Mouse (Mus musculus) myocyte (in vitro differentiated cells): Measurements from ENCODE around the gene Unkl. TPM values are rescaled to one million over a fixed set of nuclear protein-coding genes. Genes with fewer than 3 reads are reported as not detected.
"Not testable (repeated sequence)": the region's sequence is repeated elsewhere in the genome, so short reads cannot be mapped to it uniquely, and the experiment has no call there.

ENCODE experiments used
- H3K27me3 ChIP-seq: one replicate; pipeline ENCODE4 v1.6.1; 2011; ENCODE audit not compliant: control insufficient read depth, insufficient read depth, insufficient read length
- H3K36me3 ChIP-seq: one replicate; pipeline ENCODE4 v1.6.1; 2011; ENCODE audit not compliant: control insufficient read depth, insufficient read depth
- H3K4me2 ChIP-seq: one replicate; pipeline ENCODE4 v1.6.1; 2011; ENCODE audit warnings: low read depth, control low read depth
- H3K4me3 ChIP-seq: one replicate; pipeline ENCODE4 v1.5.1; 2011; ENCODE audit warnings: mild to moderate bottlenecking, control low read depth, moderate library complexity
- H3K79me2 ChIP-seq: one replicate; pipeline ENCODE4 v1.6.1; 2011; ENCODE audit not compliant: control insufficient read depth, insufficient read depth
- H3ac ChIP-seq: one replicate; pipeline ENCODE4 v1.6.1; 2011; ENCODE audit not compliant: control insufficient read depth, insufficient read length
- CEBPB ChIP-seq: IDR thresholded peaks from 2 replicates; pipeline ENCODE4 v1.6.1; 2011; ENCODE audit warnings: mild to moderate bottlenecking, moderate library complexity; ENCODE audit not compliant: poor library complexity, insufficient read depth, severe bottlenecking
- E2F4 ChIP-seq: IDR thresholded peaks from one replicate; pipeline ENCODE4 v1.6.1; 2011; ENCODE audit warnings: mild to moderate bottlenecking, control low read depth, moderate library complexity; ENCODE audit not compliant: insufficient read depth
- MAX ChIP-seq: IDR thresholded peaks from one replicate; pipeline ENCODE4 v1.6.1; 2011; ENCODE audit warnings: low read depth, mild to moderate bottlenecking, control low read depth
- MYOD1 ChIP-seq, 3 experiments: IDR thresholded peaks; one replicate each; pipeline ENCODE4 v1.6.1; 2011; ENCODE audit warnings: control low read depth in 2 of 3, low read depth in 2 of 3, mild to moderate bottlenecking in 2 of 3, moderate library complexity in 1 of 3; ENCODE audit not compliant: insufficient read length in 2 of 3, control insufficient read depth in 1 of 3
- MYOG ChIP-seq, 3 experiments: IDR thresholded peaks; one replicate each; pipeline ENCODE4 v1.6.1; 2011; ENCODE audit warnings: control low read depth in 2 of 3, low read depth in 2 of 3, mild to moderate bottlenecking in 2 of 3; ENCODE audit not compliant: insufficient read length in 2 of 3, control insufficient read depth in 1 of 3, insufficient read depth in 1 of 3
- POLR2A ChIP-seq: IDR thresholded peaks from one replicate; pipeline ENCODE4 v1.6.1; 2011; ENCODE audit warnings: low read depth, mild to moderate bottlenecking, control low read depth, moderate library complexity; ENCODE audit not compliant: insufficient read length
- POLR2AphosphoS2 ChIP-seq: IDR thresholded peaks from one replicate; pipeline ENCODE4 v1.6.1; 2011; ENCODE audit warnings: low read depth, control low read depth; ENCODE audit not compliant: insufficient read length
- REST ChIP-seq: IDR thresholded peaks from one replicate; pipeline ENCODE4 v1.6.1; 2011; ENCODE audit warnings: mild to moderate bottlenecking, control low read depth, moderate library complexity; ENCODE audit not compliant: insufficient read depth, insufficient read length
- SRF ChIP-seq: IDR thresholded peaks from one replicate; pipeline ENCODE4 v1.6.1; 2011; ENCODE audit warnings: low read depth; ENCODE audit not compliant: control insufficient read depth, insufficient read length
- TCF12 ChIP-seq: IDR thresholded peaks from one replicate; pipeline ENCODE4 v1.6.1; 2011; ENCODE audit warnings: mild to moderate bottlenecking, control low read depth; ENCODE audit not compliant: poor library complexity, insufficient read depth, severe bottlenecking
- TCF3 ChIP-seq: IDR thresholded peaks from one replicate; pipeline ENCODE4 v1.6.1; 2011; ENCODE audit warnings: low read depth, control low read depth; ENCODE audit not compliant: insufficient read length
- USF1 ChIP-seq: IDR thresholded peaks from one replicate; pipeline ENCODE4 v1.6.1; 2011; ENCODE audit warnings: low read depth, mild to moderate bottlenecking, control low read depth, moderate library complexity
- polyA plus RNA-seq: library from polyadenylated mRNA; unstranded; fragments of >200 nt; fragmentation: generic; extraction: Trizol; gene quantifications from one replicate; pipeline ENCODE4 v1.2.1, GENCODE M21; 2012; ENCODE audit warnings: missing spikeins

The Unkl gene
- polyA plus RNA-seq, 1 experiment: 1.9 TPM

- no peaks in the 10 kb centered on the region for H3K36me3 ChIP-seq
Measured at GRCm38 (mm10) chr17:25222951-25223601, 34.9 kb downstream of the Unkl start.

GRCm38 (mm10) chr17:25224586-25225222, 36.5 kb downstream of the Unkl start:
- Histone ChIP-seq H3K27me3 (no peaks in the 10 kb centered on the region), H3K4me2 (no peak overlapping the region), H3K79me2 (no peaks in the 10 kb centered on the region), H3K4me3 (no peak overlapping the region), H3ac (no peak overlapping the region), H3K36me3 (no peaks in the 10 kb centered on the region)
- no peak for TF ChIP-seq MAX
- TF ChIP-seq POLR2A: no peak
- TF ChIP-seq E2F4: no peak
- TF ChIP-seq MYOD1 (IDR thresholded peaks at IDR 0.05; ENCODE audit: control insufficient read depth in 1 of 3, insufficient read length in 2 of 3, low read depth in 2 of 3): no peak
- no peak for TF ChIP-seq TCF3
- no peak for TF ChIP-seq SRF
- no peak for TF ChIP-seq TCF12
- TF ChIP-seq POLR2AphosphoS2: no peak

More at GRCm38 (mm10) chr17:25222951-25223601, 34.9 kb downstream of the Unkl start:
- TF ChIP-seq MAX: no peak
- TF ChIP-seq E2F4: no peak
- no peak for TF ChIP-seq TCF12
- no peak for TF ChIP-seq MYOG (IDR thresholded peaks at IDR 0.05; ENCODE audit: control insufficient read depth in 1 of 3, insufficient read depth in 1 of 3, insufficient read length in 2 of 3, low read depth in 2 of 3)
- TF ChIP-seq USF1: no peak
- no peak for TF ChIP-seq SRF
- TF ChIP-seq POLR2A: no peak
- no peak for TF ChIP-seq REST
- H3K79me2 ChIP-seq: no peaks in the 10 kb centered on the region
- no peak overlapping the region for H3K4me2 ChIP-seq
- no peak overlapping the region for H3ac ChIP-seq
- H3K27me3 ChIP-seq: no peaks in the 10 kb centered on the region
- no peak overlapping the region for H3K4me3 ChIP-seq

DNA sequence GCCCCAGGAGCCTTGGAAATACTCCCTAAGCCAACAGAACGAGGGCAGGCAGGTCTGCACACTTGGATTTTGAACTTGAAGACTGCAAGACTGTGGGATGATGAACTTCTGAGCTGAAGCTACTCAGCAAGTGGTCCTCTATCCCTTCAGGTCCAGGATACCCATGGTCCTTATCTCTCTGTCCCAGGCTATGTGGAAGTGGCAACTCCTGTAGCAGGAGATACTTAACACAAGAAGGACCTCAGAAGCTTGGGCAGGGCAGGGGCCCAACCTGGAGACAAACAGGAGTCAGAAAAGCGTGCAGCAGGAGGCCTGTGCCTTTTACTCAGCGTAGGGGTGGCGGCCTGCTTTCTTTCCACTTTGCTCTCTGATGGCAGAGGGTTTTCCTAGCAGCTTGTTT, 37.5 kb downstream of the Unkl start:
- H3K4me2 ChIP-seq: no peak overlapping the region
- TF ChIP-seq POLR2AphosphoS2 (no peak), CEBPB (no peak), E2F4 (no peak), POLR2A (no peak), USF1 (no peak), TCF3 (no peak), REST (no peak), MYOG (IDR thresholded peaks at IDR 0.05; ENCODE audit: control insufficient read depth in 1 of 3, insufficient read depth in 1 of 3, insufficient read length in 2 of 3, low read depth in 2 of 3) (no peak), MYOD1 (IDR thresholded peaks at IDR 0.05; ENCODE audit: control insufficient read depth in 1 of 3, insufficient read length in 2 of 3, low read depth in 2 of 3) (no peak), TCF12 (no peak), MAX (no peak), SRF (no peak)
- no peaks in the 10 kb centered on the region for H3K36me3 ChIP-seq
- H3K4me3 ChIP-seq: no peak overlapping the region
- H3ac ChIP-seq: no peak overlapping the region
- H3K27me3 ChIP-seq: no peaks in the 10 kb centered on the region
- H3K79me2 ChIP-seq: no peaks in the 10 kb centered on the region

DNA sequence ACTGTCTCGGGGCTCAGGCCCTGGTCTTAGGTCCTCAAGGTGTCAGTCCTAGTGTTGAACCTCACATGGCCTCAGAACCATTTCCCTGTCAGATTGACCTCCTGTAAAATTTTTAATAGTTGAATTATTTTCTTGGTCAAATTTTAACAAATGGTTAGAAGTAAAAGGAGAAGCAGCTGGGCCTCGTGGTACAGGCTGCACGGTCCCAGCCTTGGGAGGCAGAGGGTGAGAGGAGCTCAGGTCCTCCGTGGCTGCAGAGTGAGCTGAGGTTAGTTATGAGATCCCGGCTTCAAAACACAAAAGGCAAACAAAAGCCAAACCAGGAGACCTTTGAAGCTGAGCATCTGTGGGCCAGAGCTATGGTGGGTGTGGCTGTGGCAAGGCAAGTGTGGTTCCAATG, 39.8 kb downstream of the Unkl start:
- no peaks in the 10 kb centered on the region for H3K27me3 ChIP-seq
- H3K4me2 ChIP-seq: no peak overlapping the region
- no peak overlapping the region for H3K4me3 ChIP-seq
- TF ChIP-seq SRF (no peak), MYOG (IDR thresholded peaks at IDR 0.05; ENCODE audit: control insufficient read depth in 1 of 3, insufficient read depth in 1 of 3, insufficient read length in 2 of 3, low read depth in 2 of 3) (no peak), TCF3 (no peak), POLR2AphosphoS2 (no peak), CEBPB (no peak), E2F4 (no peak), MYOD1 (IDR thresholded peaks at IDR 0.05; ENCODE audit: control insufficient read depth in 1 of 3, insufficient read length in 2 of 3, low read depth in 2 of 3) (no peak)
- H3K79me2 ChIP-seq: no peaks in the 10 kb centered on the region
- no peak overlapping the region for H3ac ChIP-seq
- no peaks in the 10 kb centered on the region for H3K36me3 ChIP-seq

DNA sequence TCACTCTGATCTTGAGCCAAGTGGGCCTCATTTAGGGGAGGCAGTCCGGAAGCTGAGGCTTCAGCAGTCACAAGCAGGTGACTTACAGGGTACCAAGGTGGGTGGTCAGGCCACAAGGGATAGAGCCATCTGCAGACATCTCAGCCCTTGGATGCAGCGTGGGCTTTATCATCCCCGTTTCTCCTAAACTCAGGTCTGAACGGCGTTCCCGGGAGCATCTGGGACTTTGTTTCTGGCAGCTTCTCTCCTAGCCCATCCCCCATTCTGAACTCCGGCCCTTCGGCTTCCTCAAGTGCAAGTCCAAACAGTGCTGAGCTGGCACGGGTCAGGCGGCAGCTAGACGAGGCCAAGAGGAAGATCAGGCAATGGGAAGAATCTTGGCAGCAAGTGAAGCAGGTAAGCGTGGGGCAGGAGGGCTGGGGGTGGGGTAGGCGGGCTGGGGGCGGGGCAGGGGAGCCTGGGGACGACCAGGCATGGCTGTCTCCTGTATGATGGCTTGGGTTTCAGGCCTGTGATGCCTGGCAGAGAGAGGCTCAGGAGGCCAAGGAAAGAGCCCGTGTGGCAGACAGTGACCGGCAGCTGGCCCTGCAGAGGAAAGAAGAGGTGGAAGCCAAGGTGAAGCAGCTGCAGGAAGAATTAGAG, 41.9 kb downstream of the Unkl start:
- H3ac ChIP-seq, H3K79me2 ChIP-seq, H3K36me3 ChIP-seq, H3K27me3 ChIP-seq, H3K4me3 ChIP-seq, H3K4me2 ChIP-seq: not testable (repeated sequence)
